Mouse (Mus musculus) limb, embryonic 14.5 days (tissue): Measurements from ENCODE around the gene Arhgef7. TPM values are rescaled to one million over a fixed set of nuclear protein-coding genes. Genes with fewer than 3 reads are reported as not detected.

ENCODE experiments used
- ATAC-seq: fragments of 200-750 bp; cut with Nextera tagmentation; 2 replicates; pipeline ENCODE4 v1.8.0; 2017; ENCODE audit warnings: low read depth, moderate number of reproducible peaks, moderate TSS enrichment; ENCODE audit not compliant: low FRiP score
- DNase-seq: peaks from one replicate; pipeline ENCODE4 v3.0.0-alpha.2; 2015; ENCODE audit warnings: low spot score
- H3K27ac ChIP-seq: fragments of 300-500 bp; sonication (generic); replicated peaks from 2 replicates; pipeline ENCODE4 v1.5.1; 2014; ENCODE audit warnings: low read depth, mild to moderate bottlenecking, low read length, moderate library complexity, mixed read lengths
- H3K27me3 ChIP-seq: fragments of 300-500 bp; sonication (generic); 2 replicates; pipeline ENCODE4 v1.6.1; 2014; ENCODE audit warnings: low read length, mixed read lengths; ENCODE audit not compliant: control insufficient read depth, insufficient read depth
- H3K36me3 ChIP-seq: fragments of 300-500 bp; sonication (generic); 2 replicates; pipeline ENCODE4 v1.6.1; 2014; ENCODE audit warnings: mild to moderate bottlenecking, low read length, moderate library complexity, mixed read lengths; ENCODE audit not compliant: control insufficient read depth, insufficient read depth
- H3K4me1 ChIP-seq: fragments of 300-500 bp; sonication (generic); 2 replicates; pipeline ENCODE4 v1.6.1; 2014; ENCODE audit warnings: antibody characterized with exemption, low read length, mixed read lengths; ENCODE audit not compliant: control insufficient read depth, insufficient read depth
- H3K4me2 ChIP-seq: fragments of 300-500 bp; sonication (generic); replicated peaks from 2 replicates; pipeline ENCODE4 v1.6.1; 2014; ENCODE audit warnings: low read depth, mild to moderate bottlenecking, low read length, moderate library complexity; ENCODE audit not compliant: severe bottlenecking
- H3K4me3 ChIP-seq: fragments of 300-500 bp; sonication (generic); replicated peaks from 2 replicates; pipeline ENCODE4 v1.5.1; 2014; ENCODE audit warnings: low read length
- H3K9ac ChIP-seq: fragments of 300-500 bp; sonication (generic); 2 replicates; pipeline ENCODE4 v1.6.1; 2014; ENCODE audit warnings: mild to moderate bottlenecking, low read depth, low read length, moderate library complexity; ENCODE audit not compliant: severe bottlenecking
- H3K9me3 ChIP-seq: fragments of 300-500 bp; sonication (generic); 2 replicates; pipeline ENCODE4 v1.6.1; 2016; ENCODE audit warnings: low read length; ENCODE audit not compliant: control insufficient read depth
- POLR2A ChIP-seq: fragments of 200-500 bp; IDR thresholded peaks from 2 replicates; pipeline ENCODE4 v1.8.0; 2012; ENCODE audit warnings: inconsistent platforms, mild to moderate bottlenecking, moderate library complexity, borderline replicate concordance; ENCODE audit not compliant: insufficient read depth, insufficient read length; ENCODE audit errors: extremely low read depth
- WGBS: fragments of 180-500 bp; shearing (Covaris S2); extraction: QIAGEN DNeasy Blood & Tissue Kit; methylation state at CpG from one replicate; pipeline ENCODE4 v1.1.7; 2014; 5-methylcytosine and 5-hydroxymethylcytosine counted together
- polyA plus RNA-seq, 2 experiments: library from polyadenylated mRNA; depleted of rRNA in 1 of 2; stranded (reverse) in 1 of 2; unstranded in 1 of 2; fragments of >200 nt; fragmentation: Nextera tagmentation in 1 of 2; extraction: Ambion mirVana in 1 of 2; gene quantifications; 2 replicates each; pipeline versions ENCODE4 v1.2.1 to v1.2.3; 2012 to 2014

The Arhgef7 gene
- polyA plus RNA-seq, 2 experiments = 52.6 to 54.4 TPM

GRCm38 (mm10) chr8:11820568-11820967 lies 93.0 kb downstream of the Arhgef7 start:
- Histone ChIP-seq H3K27ac (no peak overlapping the region), H3K9me3 (no peaks in the 10 kb centered on the region), H3K4me3 (no peak overlapping the region), H3K36me3 (peaks cover 92% of the 10 kb centered on the region), H3K4me1 (no peaks in the 10 kb centered on the region), H3K27me3 (no peaks in the 10 kb centered on the region), H3K9ac (no peak overlapping the region), H3K4me2 (no peak overlapping the region)
- ATAC-seq = no peak
- WGBS = 76% methylated on average over 5 of the region's 5 CpGs
- no peak for DNase-seq
- TF ChIP-seq POLR2A = no peak

GRCm38 (mm10) chr8:11821451-11822206 lies 94.1 kb downstream of the Arhgef7 start:
- Histone ChIP-seq H3K4me2 (no peak overlapping the region), H3K9ac (no peak overlapping the region), H3K4me1 (no peaks in the 10 kb centered on the region), H3K36me3 (peaks cover 92% of the 10 kb centered on the region), H3K9me3 (no peaks in the 10 kb centered on the region), H3K27ac (no peak overlapping the region; the same call in 1 of the 2 replicates), H3K4me3 (no peak overlapping the region), H3K27me3 (no peaks in the 10 kb centered on the region)
- TF ChIP-seq POLR2A = no peak
- DNase-seq (no peak), ATAC-seq (no peak)
- WGBS = 89% methylated on average over 14 of the region's 14 CpGs

GRCm38 (mm10) chr8:11822550-11823060 lies 95.1 kb downstream of the Arhgef7 start:
- peaks cover 91% of the 10 kb centered on the region for H3K36me3 ChIP-seq
- DNase-seq (no peak), ATAC-seq (no peak)
- H3K4me1 ChIP-seq = no peaks in the 10 kb centered on the region
- no peak overlapping the region for H3K27ac ChIP-seq
- no peak overlapping the region for H3K4me3 ChIP-seq
- H3K9ac ChIP-seq = no peak overlapping the region
- WGBS = 54% methylated on average over 9 of the region's 9 CpGs
- no peak for TF ChIP-seq POLR2A
- no peaks in the 10 kb centered on the region for H3K9me3 ChIP-seq
- no peaks in the 10 kb centered on the region for H3K27me3 ChIP-seq
- no peak overlapping the region for H3K4me2 ChIP-seq

GRCm38 (mm10) chr8:11825756-11826155 lies 98.2 kb downstream of the Arhgef7 start:
- no peak overlapping the region for H3K9ac ChIP-seq
- no peak overlapping the region for H3K4me2 ChIP-seq
- no peak overlapping the region for H3K27ac ChIP-seq
- H3K4me1 ChIP-seq = no peaks in the 10 kb centered on the region
- peaks cover 85% of the 10 kb centered on the region for H3K36me3 ChIP-seq
- DNase-seq = no peak
- H3K9me3 ChIP-seq = no peaks in the 10 kb centered on the region
- no peak overlapping the region for H3K4me3 ChIP-seq
- no peak for ATAC-seq
- 67% methylated on average over 3 of the region's 3 CpGs for WGBS
- H3K27me3 ChIP-seq = no peaks in the 10 kb centered on the region
- no peak for TF ChIP-seq POLR2A

GRCm38 (mm10) chr8:11827312-11827711 lies 99.8 kb downstream of the Arhgef7 start:
- H3K4me3 ChIP-seq = no peak overlapping the region
- peaks cover 82% of the 10 kb centered on the region for H3K36me3 ChIP-seq
- TF ChIP-seq POLR2A = no peak
- H3K27ac ChIP-seq = no peak overlapping the region
- no peaks in the 10 kb centered on the region for H3K9me3 ChIP-seq
- no peaks in the 10 kb centered on the region for H3K4me1 ChIP-seq
- no peak for ATAC-seq
- no peaks in the 10 kb centered on the region for H3K27me3 ChIP-seq
- no peak for DNase-seq
- H3K9ac ChIP-seq = no peak overlapping the region
- 81% methylated on average over 3 of the region's 3 CpGs for WGBS
- no peak overlapping the region for H3K4me2 ChIP-seq
